Mouse (Mus musculus) bone marrow, adult 2 months (tissue): ENCODE data around the gene Frmpd3.

Experiments
- CTCF ChIP-seq: fragments of 200-500 bp; IDR thresholded peaks from 2 replicates; pipeline ENCODE4 v1.5.1; 2011; ENCODE audit warnings: low read length, control low read depth; ENCODE audit not compliant: control insufficient read depth, insufficient read depth
- POLR2A ChIP-seq: fragments of 200-500 bp; IDR thresholded peaks from 2 replicates; pipeline ENCODE4 v1.6.1; 2011; ENCODE audit warnings: low read depth, mild to moderate bottlenecking, control low read depth, low read length, borderline replicate concordance; ENCODE audit not compliant: control insufficient read depth

DNA sequence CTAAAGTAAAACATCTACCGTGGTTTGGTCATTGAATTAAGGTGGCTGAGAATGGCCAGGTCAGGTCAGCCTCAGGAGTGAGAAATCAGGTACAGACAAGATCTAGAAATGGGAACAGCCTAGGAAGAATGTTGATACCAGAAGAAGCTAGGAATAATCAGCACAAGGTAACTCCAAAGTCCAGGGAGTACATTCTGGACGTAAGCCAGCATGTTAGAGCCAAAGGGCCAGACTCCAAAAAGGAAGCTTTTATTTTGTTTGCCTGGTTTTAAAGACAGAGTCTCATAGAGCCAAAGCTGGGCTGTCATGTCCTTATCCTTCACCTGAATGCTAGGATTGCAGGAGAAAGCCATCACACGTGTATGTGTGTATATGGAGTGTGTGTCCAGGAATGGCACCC lies 108.0 kb downstream of the Frmpd3 start:
- TF ChIP-seq CTCF, result no peak
- TF ChIP-seq POLR2A, result no peak
